Mouse (Mus musculus): ENCODE measurements around the gene Nhsl2.
"Not testable (repeated sequence)": the region's sequence is repeated elsewhere in the genome, so short reads cannot be mapped to it uniquely, and the experiment has no call there.

Gene Nhsl2

GRCm38 (mm10) chrX:102094381-102094904 lies 245.3 kb downstream of the Nhsl2 start:
- DNase-seq = no peak

GRCm38 (mm10) chrX:102101886-102102285 lies 252.7 kb downstream of the Nhsl2 start:
- DNase-seq = no peak

GRCm38 (mm10) chrX:102103830-102104229 lies 254.6 kb downstream of the Nhsl2 start:
- not testable (repeated sequence) for DNase-seq

GRCm38 (mm10) chrX:102109349-102109748 lies 260.2 kb downstream of the Nhsl2 start:
- not testable (repeated sequence) for DNase-seq

- DNase-seq = no peak
Measured at GRCm38 (mm10) chrX:102115676-102116075, 266.5 kb downstream of the Nhsl2 start.

GRCm38 (mm10) chrX:102119042-102119864 lies 270.1 kb downstream of the Nhsl2 start, which contains the start of gene Pin4:
Pin4 (plus strand) TSS chrX:102119447.
- DNase-seq = peak; percentile 90 to 92

- no peak for DNase-seq
Measured at GRCm38 (mm10) chrX:102121321-102121720, 272.1 kb downstream of the Nhsl2 start.

- DNase-seq = no peak
Measured at GRCm38 (mm10) chrX:102141157-102141556, 292.0 kb downstream of the Nhsl2 start.

Data from cerebellum, postnatal 36 days (tissue).